Mouse (Mus musculus) G1E (cell line): ENCODE measurements around the gene Rgma. TPM values are rescaled to one million over a fixed set of nuclear protein-coding genes. Genes with fewer than 3 reads are reported as not detected.

Source experiments
- ATAC-seq: 2 replicates; pipeline ENCODE4 v1.8.0; 2016; ENCODE audit warnings: mild to moderate bottlenecking; ENCODE audit not compliant: insufficient number of reproducible peaks, poor library complexity, low FRiP score, severe bottlenecking; ENCODE audit errors: extremely low read depth
- DNase-seq: peaks from one replicate; pipeline ENCODE4 v3.0.0; 2012; ENCODE audit warnings: low spot score
- H3K27me3 ChIP-seq: 2 replicates; pipeline ENCODE4 v1.6.1; 2012; ENCODE audit warnings: mild to moderate bottlenecking, low read length, inconsistent platforms; ENCODE audit not compliant: insufficient read depth
- H3K36me3 ChIP-seq: replicated peaks from 2 replicates; pipeline ENCODE3; 2012; ENCODE audit warnings: mild to moderate bottlenecking, inconsistent platforms
- H3K4me1 ChIP-seq: 2 replicates; pipeline ENCODE4 v1.6.1; 2012; ENCODE audit warnings: low read depth, low read length, inconsistent platforms, mixed read lengths; ENCODE audit not compliant: insufficient read depth
- H3K4me3 ChIP-seq: 2 replicates; pipeline ENCODE4 v1.5.1; 2012; ENCODE audit warnings: low read depth, mild to moderate bottlenecking, inconsistent platforms, low read length, moderate library complexity, mixed read lengths
- H3K9me3 ChIP-seq: replicated peaks from 2 replicates; pipeline ENCODE4 v1.6.1; 2012; ENCODE audit warnings: inconsistent platforms
- CTCF ChIP-seq: IDR thresholded peaks from 2 replicates; pipeline ENCODE4 v1.5.1; 2012; ENCODE audit warnings: low read depth, low read length, inconsistent platforms, mixed read lengths
- GATA1 ChIP-seq: IDR thresholded peaks from 2 replicates; pipeline ENCODE4 v1.6.1; 2012; ENCODE audit warnings: borderline replicate concordance, low read length, inconsistent platforms, mixed read lengths
- GATA2 ChIP-seq: IDR thresholded peaks from 2 replicates; pipeline ENCODE4 v1.6.1; 2012; ENCODE audit warnings: low read depth, low read length, inconsistent platforms, borderline replicate concordance
- POLR2AphosphoS5 ChIP-seq: IDR thresholded peaks from 2 replicates; pipeline ENCODE4 v1.6.1; 2012; ENCODE audit warnings: low read depth, low read length, inconsistent platforms; ENCODE audit not compliant: insufficient replicate concordance
- TAL1 ChIP-seq: conservative IDR thresholded peaks from 2 replicates; pipeline ENCODE4 v1.6.1; 2012; ENCODE audit warnings: low read depth, low read length, inconsistent platforms, mixed read lengths
- polyA plus RNA-seq: library from polyadenylated mRNA; stranded (reverse); fragments of >175 nt; gene quantifications from 2 replicates; pipeline ENCODE4 v1.2.3, GENCODE M21; 2012
- total RNA-seq, 2 experiments: library from RNA; stranded (forward) in 1 of 2; stranded (reverse) in 1 of 2; fragments of 200-1000 nt in 1 of 2; fragments of >200 nt in 1 of 2; fragmentation: Nextera tagmentation in 1 of 2; gene quantifications; 2 replicates each; pipeline ENCODE4 v1.2.3; 2014 to 2017

The Rgma gene
- total and polyA plus RNA-seq, 3 experiments = 0.55 TPM; not detected in 2

GRCm38 (mm10) chr7:73433637-73434335, 58.5 kb downstream of the Rgma start:
- TF ChIP-seq GATA2 (no peak), POLR2AphosphoS5 (no peak), CTCF (no peak), GATA1 (no peak), TAL1 (no peak)
- Histone ChIP-seq H3K4me1 (no peaks in the 10 kb centered on the region), H3K36me3 (peaks cover 87% of the 10 kb centered on the region), H3K27me3 (no peaks in the 10 kb centered on the region), H3K4me3 (no peak overlapping the region), H3K9me3 (no peaks in the 10 kb centered on the region)
- DNase-seq = no peak
- ATAC-seq = no peak

- ATAC-seq (no peak), DNase-seq (no peak)
- H3K36me3 ChIP-seq = peaks cover 87% of the 10 kb centered on the region
- H3K4me3 ChIP-seq = no peak overlapping the region
- no peak for TF ChIP-seq POLR2AphosphoS5
- no peak for TF ChIP-seq GATA1
- no peak for TF ChIP-seq GATA2
- no peak for TF ChIP-seq CTCF
- TF ChIP-seq TAL1 = no peak
- no peaks in the 10 kb centered on the region for H3K4me1 ChIP-seq
- no peaks in the 10 kb centered on the region for H3K27me3 ChIP-seq
- no peaks in the 10 kb centered on the region for H3K9me3 ChIP-seq
Measured at GRCm38 (mm10) chr7:73434336-73434677, 59.0 kb downstream of the Rgma start.

- no peak overlapping the region for H3K4me3 ChIP-seq
- H3K27me3 ChIP-seq = no peaks in the 10 kb centered on the region
- DNase-seq (no peak), ATAC-seq (no peak)
- H3K36me3 ChIP-seq = peaks cover 87% of the 10 kb centered on the region
- no peaks in the 10 kb centered on the region for H3K4me1 ChIP-seq
- no peaks in the 10 kb centered on the region for H3K9me3 ChIP-seq
- TF ChIP-seq TAL1 (no peak), GATA2 (no peak), GATA1 (no peak), CTCF (peak; percentile 54)
Measured at GRCm38 (mm10) chr7:73435685-73436084, 60.4 kb downstream of the Rgma start.

GRCm38 (mm10) chr7:73441802-73442201, 66.5 kb downstream of the Rgma start:
- Histone ChIP-seq H3K27me3 (no peaks in the 10 kb centered on the region), H3K9me3 (no peaks in the 10 kb centered on the region), H3K4me3 (no peak overlapping the region), H3K36me3 (peaks cover 96% of the 10 kb centered on the region), H3K4me1 (no peaks in the 10 kb centered on the region)
- ATAC-seq = no peak
- DNase-seq = no peak
- TF ChIP-seq POLR2AphosphoS5 (no peak), CTCF (no peak), GATA1 (no peak), GATA2 (no peak), TAL1 (no peak)

GRCm38 (mm10) chr7:73442246-73442645, 66.9 kb downstream of the Rgma start:
- H3K36me3 ChIP-seq = peaks cover 96% of the 10 kb centered on the region
- H3K9me3 ChIP-seq = no peaks in the 10 kb centered on the region
- H3K4me1 ChIP-seq = no peaks in the 10 kb centered on the region
- ATAC-seq = no peak
- no peak overlapping the region for H3K4me3 ChIP-seq
- no peak for TF ChIP-seq GATA1
- DNase-seq = no peak
- H3K27me3 ChIP-seq = no peaks in the 10 kb centered on the region

- H3K27me3 ChIP-seq = no peaks in the 10 kb centered on the region
- H3K36me3 ChIP-seq = peaks cover 96% of the 10 kb centered on the region
- no peak for ATAC-seq
- DNase-seq = no peak
- no peaks in the 10 kb centered on the region for H3K9me3 ChIP-seq
- no peak overlapping the region for H3K4me3 ChIP-seq
- TF ChIP-seq POLR2AphosphoS5 (no peak), GATA2 (no peak), TAL1 (no peak), CTCF (no peak), GATA1 (no peak)
- no peaks in the 10 kb centered on the region; the same call in 1 of the 2 replicates for H3K4me1 ChIP-seq
Measured at GRCm38 (mm10) chr7:73451594-73451993, 76.3 kb downstream of the Rgma start.
